Mouse (Mus musculus) kidney, embryonic 14.5 days (tissue): ENCODE results near the gene Adgrd1. TPM values are rescaled to one million over a fixed set of nuclear protein-coding genes. Genes with fewer than 3 reads are reported as not detected.

Source experiments
- ATAC-seq: fragments of 200-750 bp; cut with Nextera tagmentation; 2 replicates; pipeline ENCODE4 v1.8.0; 2017; ENCODE audit warnings: moderate number of reproducible peaks, mild to moderate bottlenecking, moderate TSS enrichment, moderate library complexity; ENCODE audit not compliant: low FRiP score, low TSS enrichment
- H3K27ac ChIP-seq: fragments of 300-500 bp; sonication (generic); 2 replicates; pipeline ENCODE4 v1.5.1; 2014; ENCODE audit warnings: low read depth, mild to moderate bottlenecking, low read length, moderate library complexity, mixed read lengths
- H3K27me3 ChIP-seq: fragments of 300-500 bp; sonication (generic); 2 replicates; pipeline ENCODE4 v1.6.1; 2014; ENCODE audit warnings: mild to moderate bottlenecking, low read length; ENCODE audit not compliant: control insufficient read depth, insufficient read depth
- H3K36me3 ChIP-seq: fragments of 300-500 bp; sonication (generic); 2 replicates; pipeline ENCODE4 v1.6.1; 2014; ENCODE audit warnings: low read length, mixed read lengths; ENCODE audit not compliant: control insufficient read depth, insufficient read depth
- H3K4me1 ChIP-seq: fragments of 300-500 bp; sonication (generic); 2 replicates; pipeline ENCODE4 v1.6.1; 2014; ENCODE audit warnings: low read length, mixed read lengths; ENCODE audit not compliant: control insufficient read depth, insufficient read depth
- H3K4me2 ChIP-seq: fragments of 300-500 bp; sonication (generic); replicated peaks from 2 replicates; pipeline ENCODE4 v1.6.1; 2014; ENCODE audit warnings: low read depth, mild to moderate bottlenecking, low read length
- H3K4me3 ChIP-seq: fragments of 300-500 bp; sonication (generic); 2 replicates; pipeline ENCODE4 v1.5.1; 2014; ENCODE audit warnings: mild to moderate bottlenecking, low read length
- H3K9ac ChIP-seq: fragments of 300-500 bp; sonication (generic); 2 replicates; pipeline ENCODE4 v1.6.1; 2014; ENCODE audit warnings: low read depth, mild to moderate bottlenecking, low read length, moderate library complexity
- H3K9me3 ChIP-seq: fragments of 300-500 bp; sonication (generic); 2 replicates; pipeline ENCODE4 v1.6.1; 2016; ENCODE audit warnings: low read length; ENCODE audit not compliant: control insufficient read depth
- WGBS: fragments of 180-500 bp; shearing (Covaris S2); extraction: QIAGEN DNeasy Blood & Tissue Kit; methylation state at CpG from one replicate; pipeline ENCODE4 v1.1.7; 2014; 5-methylcytosine and 5-hydroxymethylcytosine counted together
- polyA plus RNA-seq: library from polyadenylated mRNA; unstranded; fragments of >200 nt; fragmentation: Nextera tagmentation; extraction: Ambion mirVana; gene quantifications from 2 replicates; pipeline ENCODE4 v1.2.1, GENCODE M21; 2014

Gene Adgrd1
- polyA plus RNA-seq, 1 experiment from 2014 or later = 0.51 TPM

DNA sequence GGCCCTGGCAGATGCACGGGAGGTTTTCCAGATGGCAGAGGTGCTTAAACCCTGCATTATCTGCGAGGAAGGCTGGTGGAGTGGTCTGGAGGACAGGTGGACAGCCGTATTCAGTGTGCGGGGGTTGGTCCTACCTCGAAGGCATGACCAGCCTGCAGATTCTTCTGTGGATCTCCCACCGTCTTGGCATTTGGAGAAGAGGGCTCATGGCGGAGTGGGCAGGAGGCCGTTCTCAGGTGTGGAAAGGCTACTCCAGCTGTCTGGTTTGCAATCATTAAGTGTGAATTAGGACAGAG is 32.8 kb upstream of the Adgrd1 start:
- WGBS = 29% methylated on average over 8 of the region's 8 CpGs
- ATAC-seq = 0 out of 2 replicates have a peak, but pooled peaks have one; percentile 4
- 0 out of 2 replicates have a peak overlapping the region, but pooled peaks have one; percentile 7 for H3K4me3 ChIP-seq

DNA sequence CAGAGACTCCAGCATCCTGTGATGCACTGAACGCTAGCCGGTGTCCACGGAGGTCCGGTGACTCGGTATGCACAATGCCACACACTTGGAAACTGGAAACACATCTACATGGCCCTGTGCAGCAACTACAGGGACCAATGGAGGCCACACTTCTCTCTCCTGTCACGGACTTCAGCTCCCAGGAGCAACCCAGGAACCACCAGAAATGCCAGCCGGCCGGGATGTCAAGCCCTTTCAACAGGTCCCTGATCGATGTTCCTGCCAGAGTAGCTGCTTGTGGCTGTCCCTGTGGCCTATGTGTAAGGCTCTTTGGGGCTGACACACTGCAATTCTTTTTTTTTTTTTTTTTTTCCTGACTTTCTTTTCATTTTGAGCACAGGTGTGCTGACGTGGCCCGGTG is 32.4 kb upstream of the Adgrd1 start:
- H3K4me2 ChIP-seq = no peak overlapping the region
- no peak overlapping the region for H3K4me3 ChIP-seq
- ATAC-seq = no peak
- peaks cover 9% of the 10 kb centered on the region; the same call in 1 of the 2 replicates for H3K27me3 ChIP-seq
- no peak overlapping the region for H3K9ac ChIP-seq
- peaks cover 15% of the 10 kb centered on the region for H3K4me1 ChIP-seq
- WGBS = 61% methylated on average over 11 of the region's 11 CpGs
- no peaks in the 10 kb centered on the region for H3K9me3 ChIP-seq
- H3K36me3 ChIP-seq = no peaks in the 10 kb centered on the region
- no peak overlapping the region for H3K27ac ChIP-seq

More for the DNA sequence above, 32.8 kb upstream of the Adgrd1 start:
- Histone ChIP-seq H3K4me2 (peak overlapping the region; percentile 40), H3K9me3 (no peaks in the 10 kb centered on the region), H3K9ac (no peak overlapping the region), H3K27ac (no peak overlapping the region), H3K4me1 (peaks cover 15% of the 10 kb centered on the region), H3K36me3 (no peaks in the 10 kb centered on the region), H3K27me3 (peaks cover 9% of the 10 kb centered on the region; the same call in 1 of the 2 replicates)

DNA sequence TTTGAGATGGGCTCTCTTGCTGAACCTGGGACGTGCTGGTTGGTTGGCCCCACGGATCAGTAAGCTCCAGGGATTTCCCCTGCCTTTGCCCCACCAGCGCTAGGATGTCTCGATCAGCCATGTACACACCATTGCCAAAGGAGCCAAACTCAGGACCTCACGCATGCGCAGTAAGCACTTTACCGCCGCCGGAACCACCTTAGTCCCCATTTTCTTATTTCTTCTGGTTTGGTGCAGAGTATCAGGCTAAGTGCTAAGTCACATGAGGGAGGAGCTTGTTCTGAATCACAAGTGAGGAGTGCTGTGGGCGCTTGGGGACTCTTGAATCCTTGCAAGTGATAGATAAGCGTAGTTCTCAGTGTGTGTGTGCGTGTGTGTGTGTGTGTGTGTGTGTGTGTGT is 31.2 kb upstream of the Adgrd1 start:
- H3K4me1 ChIP-seq = peaks cover 15% of the 10 kb centered on the region
- no peak overlapping the region for H3K4me2 ChIP-seq
- no peak overlapping the region for H3K4me3 ChIP-seq
- no peaks in the 10 kb centered on the region for H3K36me3 ChIP-seq
- no peak overlapping the region for H3K9ac ChIP-seq
- H3K27me3 ChIP-seq = peaks cover 6% of the 10 kb centered on the region; the same call in 1 of the 2 replicates
- H3K9me3 ChIP-seq = no peaks in the 10 kb centered on the region
- no peak overlapping the region for H3K27ac ChIP-seq
- 76% methylated on average over 12 of the region's 12 CpGs for WGBS
- ATAC-seq = no peak

DNA sequence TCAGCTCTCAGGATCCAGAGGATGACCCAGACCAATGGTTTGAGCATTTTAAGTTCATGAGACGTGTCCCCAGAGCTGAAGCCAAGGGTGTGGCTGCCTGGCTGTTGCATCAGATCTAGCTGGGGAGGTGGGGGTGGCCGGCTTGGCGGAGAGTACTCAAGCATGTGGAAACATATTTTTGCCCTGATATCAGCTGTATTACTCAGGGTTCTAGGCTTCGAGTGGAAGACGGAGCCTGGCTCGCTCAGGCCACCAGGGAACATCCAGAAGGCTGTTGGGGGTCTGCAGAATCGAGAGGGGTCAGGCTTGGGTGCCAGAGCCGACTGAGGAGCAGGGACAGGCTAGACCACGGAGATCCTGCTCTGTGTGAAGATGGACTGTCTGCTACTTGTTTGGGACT is 30.6 kb upstream of the Adgrd1 start:
- Histone ChIP-seq H3K9me3 (no peaks in the 10 kb centered on the region), H3K36me3 (no peaks in the 10 kb centered on the region), H3K4me1 (peaks cover 15% of the 10 kb centered on the region), H3K4me2 (no peak overlapping the region), H3K27me3 (0 out of 2 replicates have a peak, but pooled peaks cover 5% of the 10 kb centered on the region), H3K4me3 (no peak overlapping the region), H3K9ac (no peak overlapping the region), H3K27ac (no peak overlapping the region)
- WGBS = 65% methylated on average over 9 of the region's 9 CpGs
- no peak for ATAC-seq

DNA sequence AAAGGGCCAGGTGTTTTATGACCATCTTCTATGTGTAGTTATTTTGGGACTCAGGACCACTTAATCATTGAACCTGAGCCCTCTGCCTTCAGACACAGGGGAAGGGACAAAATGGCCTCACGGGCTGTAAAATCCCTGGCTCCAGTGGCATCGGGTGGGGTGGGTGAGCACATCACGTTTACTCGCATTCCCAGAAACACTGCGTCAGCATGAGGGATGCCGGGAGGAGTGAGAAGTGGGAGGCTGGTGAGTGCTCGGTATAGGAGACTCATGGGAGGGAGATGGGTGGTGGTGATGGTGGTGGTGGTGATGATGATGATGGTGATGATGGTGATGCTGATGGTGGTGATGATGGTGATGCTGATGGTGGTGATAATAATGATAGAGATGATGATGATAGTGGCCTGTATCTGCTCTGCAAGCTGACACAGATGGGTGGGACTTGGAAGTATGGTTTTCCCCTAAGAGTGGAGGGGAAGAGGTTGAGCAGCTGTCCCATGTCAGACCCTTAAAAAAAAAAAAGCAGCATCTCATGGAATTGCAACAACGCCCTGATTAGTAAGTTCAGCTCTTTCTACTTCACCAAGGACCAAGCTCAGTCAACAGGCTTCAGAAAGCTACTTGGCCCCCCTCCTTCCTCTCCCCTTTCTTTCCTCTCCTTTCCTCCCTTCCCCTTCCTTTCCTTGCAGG is 29.9 kb upstream of the Adgrd1 start:
- Histone ChIP-seq H3K36me3 (no peaks in the 10 kb centered on the region), H3K4me3 (no peak overlapping the region), H3K27me3 (0 out of 2 replicates have a peak, but pooled peaks cover 5% of the 10 kb centered on the region), H3K27ac (no peak overlapping the region), H3K9ac (no peak overlapping the region), H3K4me2 (no peak overlapping the region), H3K9me3 (no peaks in the 10 kb centered on the region), H3K4me1 (peaks cover 15% of the 10 kb centered on the region)
- 43% methylated on average over 8 of the region's 8 CpGs for WGBS
- ATAC-seq = no peak

DNA sequence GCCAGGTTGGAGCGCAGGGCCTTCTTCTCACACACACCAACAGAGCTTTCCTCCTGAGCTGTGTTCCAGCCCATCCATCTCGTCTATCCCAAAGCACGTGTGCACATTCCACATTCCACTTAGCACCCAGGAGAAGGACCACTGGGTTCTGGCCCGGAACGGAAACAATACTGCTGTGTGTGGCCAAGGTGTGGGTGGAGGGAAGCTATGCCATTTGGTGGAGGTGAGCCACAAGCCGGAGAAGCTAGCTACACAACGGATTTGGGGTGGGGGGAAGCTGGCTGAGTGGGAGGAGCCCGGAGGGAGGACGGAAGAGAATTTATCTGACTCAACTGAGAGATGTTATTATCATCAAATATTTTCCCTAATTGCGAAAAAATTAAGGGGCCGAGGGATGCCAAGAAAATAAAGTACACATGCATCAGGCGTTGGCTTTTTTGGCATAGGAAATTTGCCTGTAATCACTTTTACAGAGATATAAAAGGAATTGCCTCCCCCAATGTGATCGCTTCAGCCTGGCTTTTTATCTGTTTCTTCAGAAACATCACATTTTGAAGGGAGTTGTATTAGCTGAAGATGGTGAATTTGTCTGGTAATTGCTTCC is 29.2 kb upstream of the Adgrd1 start:
- no peaks in the 10 kb centered on the region for H3K9me3 ChIP-seq
- no peak overlapping the region for H3K9ac ChIP-seq
- H3K4me2 ChIP-seq = no peak overlapping the region
- peaks cover 15% of the 10 kb centered on the region for H3K4me1 ChIP-seq
- H3K36me3 ChIP-seq = no peaks in the 10 kb centered on the region
- 50% methylated on average over 13 of the region's 13 CpGs for WGBS
- H3K27me3 ChIP-seq = 0 out of 2 replicates have a peak, but pooled peaks cover 1% of the 10 kb centered on the region
- H3K27ac ChIP-seq = no peak overlapping the region
- no peak for ATAC-seq
- H3K4me3 ChIP-seq = no peak overlapping the region

DNA sequence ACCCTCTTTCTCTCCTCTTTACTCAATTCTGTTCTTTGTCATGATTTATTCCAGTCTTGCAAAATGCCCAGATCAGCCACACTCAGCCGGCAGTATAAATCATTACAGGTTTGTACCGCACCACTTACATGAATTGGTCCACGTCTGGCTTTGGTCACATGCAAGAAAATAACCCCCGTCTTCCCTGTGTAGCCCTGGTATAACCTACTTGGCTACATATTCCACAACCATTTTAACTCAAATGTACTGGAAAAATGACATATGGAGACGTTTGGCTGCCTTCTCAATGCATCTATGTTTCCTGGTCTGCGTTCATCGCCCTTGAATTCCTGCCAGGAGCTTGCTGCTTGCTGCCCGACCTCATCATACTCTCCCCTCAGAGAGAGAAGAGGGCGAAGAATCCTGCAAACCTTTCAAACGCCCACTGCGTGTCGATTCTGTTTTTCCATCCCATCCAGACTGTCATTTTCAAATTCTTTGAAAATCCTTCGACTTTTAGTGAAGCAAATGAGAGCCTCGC is 24.7 kb upstream of the Adgrd1 start:
- 0 out of 2 replicates have a peak, but pooled peaks cover 4% of the 10 kb centered on the region for H3K4me1 ChIP-seq
- H3K27ac ChIP-seq = no peak overlapping the region
- no peak overlapping the region for H3K9ac ChIP-seq
- H3K36me3 ChIP-seq = no peaks in the 10 kb centered on the region
- H3K4me3 ChIP-seq = no peak overlapping the region
- no peaks in the 10 kb centered on the region for H3K9me3 ChIP-seq
- H3K27me3 ChIP-seq = no peaks in the 10 kb centered on the region
- 73% methylated on average over 14 of the region's 14 CpGs for WGBS
- H3K4me2 ChIP-seq = no peak overlapping the region
- ATAC-seq = no peak

DNA sequence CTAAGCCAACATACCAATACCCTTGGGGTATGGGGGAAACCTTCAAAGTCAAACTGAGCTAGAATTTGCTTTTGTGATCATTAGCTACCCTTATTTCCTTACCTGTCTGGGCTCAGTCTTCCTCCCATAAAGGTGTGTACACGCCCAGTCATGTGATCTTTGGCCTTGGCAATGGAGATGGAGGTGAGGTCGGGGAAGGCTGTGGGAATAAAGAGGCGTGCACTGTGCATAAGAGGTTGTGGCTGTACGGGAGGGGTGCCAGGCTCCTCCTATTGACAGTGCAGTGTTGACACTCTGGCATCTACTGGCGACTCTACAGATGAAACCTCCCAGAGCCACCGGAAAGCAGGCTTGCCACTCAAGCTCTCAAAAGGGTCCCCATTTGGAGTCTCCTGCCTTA is 23.1 kb upstream of the Adgrd1 start:
- Histone ChIP-seq H3K9me3 (no peaks in the 10 kb centered on the region), H3K4me3 (no peak overlapping the region), H3K27me3 (no peaks in the 10 kb centered on the region), H3K9ac (no peak overlapping the region), H3K4me1 (no peaks in the 10 kb centered on the region), H3K36me3 (no peaks in the 10 kb centered on the region), H3K4me2 (no peak overlapping the region), H3K27ac (no peak overlapping the region)
- WGBS = 72% methylated on average over 6 of the region's 6 CpGs
- no peak for ATAC-seq

DNA sequence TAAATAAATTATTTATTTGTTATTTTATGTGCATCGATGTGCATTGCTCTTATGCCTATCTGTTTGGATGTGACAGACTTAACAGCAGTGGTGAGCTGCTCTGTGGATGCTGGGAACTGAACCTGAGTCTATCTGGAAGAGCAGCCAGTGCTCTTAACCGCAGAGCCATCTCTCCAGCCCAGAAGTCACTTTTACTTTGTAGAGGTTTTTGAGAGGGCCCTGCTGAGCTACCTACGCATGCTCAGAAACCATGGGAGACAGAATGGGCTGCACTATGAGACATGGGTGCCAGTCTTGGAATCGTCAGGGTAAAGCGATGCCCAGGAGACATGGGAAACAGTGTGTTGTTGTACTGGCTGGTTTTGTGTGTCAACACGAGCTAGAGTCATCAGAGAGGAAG is 20.5 kb upstream of the Adgrd1 start:
- Histone ChIP-seq H3K36me3 (no peaks in the 10 kb centered on the region), H3K4me1 (no peaks in the 10 kb centered on the region), H3K27ac (no peak overlapping the region), H3K9ac (no peak overlapping the region), H3K27me3 (no peaks in the 10 kb centered on the region), H3K9me3 (no peaks in the 10 kb centered on the region), H3K4me3 (no peak overlapping the region), H3K4me2 (no peak overlapping the region)
- ATAC-seq = no peak
- 90% methylated on average over 6 of the region's 6 CpGs for WGBS
